Mouse (Mus musculus): ENCODE results near the gene Scand1.

Gene Scand1

DNA sequence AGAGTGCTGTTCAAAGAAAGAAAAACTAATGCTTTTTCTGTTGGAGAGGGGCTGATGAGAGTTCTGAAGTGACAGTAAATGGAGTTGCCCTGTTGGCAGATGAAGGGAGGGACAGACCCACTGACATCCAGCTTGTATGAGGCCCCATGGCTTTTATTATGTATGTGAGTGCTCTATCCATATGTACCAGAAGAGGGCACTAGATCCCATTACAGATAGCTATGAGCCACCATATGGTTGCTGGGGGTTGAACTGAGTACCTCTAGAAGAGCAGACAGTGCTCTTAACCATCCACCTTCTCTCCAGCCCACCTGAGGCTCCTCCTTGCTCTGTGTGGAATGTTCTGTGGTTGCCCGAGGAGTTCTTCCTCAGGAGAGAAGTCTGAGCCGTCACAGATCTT lies 6.7 kb downstream of the Scand1 start:
- DNase-seq: no peak

DNA sequence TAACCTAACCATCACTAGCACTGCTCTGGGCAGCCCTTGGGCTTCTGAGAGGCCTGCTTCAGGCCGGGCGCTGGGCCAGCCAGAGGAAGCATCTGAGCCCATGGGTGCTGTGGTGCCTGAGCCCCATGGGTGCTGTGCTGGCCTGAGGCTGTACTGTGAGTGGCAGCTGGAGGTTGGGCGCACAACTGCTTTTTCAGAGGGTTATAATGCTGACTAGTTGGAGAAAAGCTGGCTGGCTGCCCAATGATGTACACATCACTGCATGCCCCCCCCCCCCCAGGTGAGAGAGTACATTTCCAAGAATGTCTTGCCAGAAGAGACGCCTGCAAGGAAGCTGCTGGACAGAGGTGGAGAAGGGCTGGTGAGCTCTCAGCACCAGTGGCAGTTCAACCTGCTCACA lies 8.2 kb downstream of the Scand1 start:
- peak; percentile 77 for DNase-seq

DNA sequence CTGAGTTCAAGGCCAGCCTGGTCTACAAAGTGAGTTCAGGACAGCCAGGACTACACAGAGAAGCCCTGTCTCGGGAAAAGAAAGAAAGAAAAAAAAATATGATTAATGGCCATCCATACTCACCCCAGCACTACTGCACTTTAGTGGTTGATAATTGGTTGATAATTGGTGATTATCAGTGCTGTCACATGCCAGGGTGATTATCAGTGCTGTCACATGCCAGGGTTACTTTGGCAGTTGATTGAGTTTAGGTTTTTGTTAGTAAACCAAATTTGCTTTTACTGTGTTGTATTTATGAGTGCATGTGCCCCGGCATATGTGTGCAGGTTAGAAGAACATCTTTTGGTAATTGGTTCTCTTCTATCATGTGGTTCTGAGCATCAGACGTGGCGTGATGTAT lies 10.4 kb downstream of the Scand1 start:
- no peak for DNase-seq

DNA sequence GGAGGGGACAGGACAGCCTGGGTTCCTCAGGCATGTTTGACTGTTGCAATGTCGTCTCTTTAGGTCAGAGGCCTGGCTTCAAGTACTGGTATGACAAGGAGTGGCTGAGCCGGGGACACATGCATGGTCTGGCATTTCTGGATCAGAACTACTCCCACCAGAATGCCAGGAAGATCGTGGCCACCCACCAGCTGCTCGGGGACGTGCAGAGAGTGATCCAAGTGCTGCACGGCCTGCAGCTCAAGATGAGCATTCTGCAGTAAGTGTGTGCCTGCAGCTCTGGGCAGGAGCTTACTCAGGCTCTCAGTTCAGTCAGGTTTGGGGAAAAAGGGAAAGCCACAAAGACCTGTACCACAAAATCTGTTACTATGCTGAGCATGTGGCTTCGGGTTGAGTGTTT lies 14.0 kb downstream of the Scand1 start:
- DNase-seq: no peak

DNA sequence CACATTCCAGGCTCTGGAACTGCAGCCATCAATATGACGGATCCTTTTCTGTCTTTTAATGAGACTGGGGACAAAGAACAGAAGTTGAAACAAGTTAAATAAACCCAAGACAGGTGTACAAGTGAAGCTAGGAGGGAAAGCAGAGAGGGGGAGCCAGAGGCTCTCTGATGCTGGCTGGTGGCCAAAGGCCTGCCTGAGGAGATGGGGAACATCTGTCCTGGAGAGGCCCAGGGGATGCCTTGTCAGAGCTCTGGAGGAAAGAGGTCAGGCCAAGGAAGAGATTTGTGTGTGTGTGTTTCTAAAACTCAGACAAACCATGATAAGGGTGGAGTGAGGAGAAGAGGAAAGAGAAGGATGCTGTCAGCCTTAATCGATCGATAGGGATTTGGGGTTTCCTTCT lies 14.9 kb downstream of the Scand1 start:
- peak; percentile 73 for DNase-seq

DNA sequence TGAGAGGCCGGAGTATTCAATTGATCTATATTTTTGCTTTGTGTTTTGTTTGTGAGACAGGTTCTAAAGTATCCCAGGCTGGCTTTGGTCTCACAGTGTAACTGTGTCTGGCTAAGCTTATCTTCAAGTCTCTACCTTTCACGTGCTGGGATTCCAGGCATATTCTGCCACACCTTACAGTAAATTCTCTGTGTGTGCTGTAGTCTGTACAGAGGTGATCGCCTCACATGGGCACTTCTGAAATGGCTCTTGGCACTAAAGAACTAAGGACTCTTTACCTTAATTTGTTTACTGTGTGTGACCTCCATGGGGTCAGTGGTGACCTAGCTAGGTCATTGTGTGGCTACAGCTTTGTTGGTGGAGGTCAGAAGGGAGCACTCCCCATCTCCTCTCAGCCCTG lies 16.3 kb downstream of the Scand1 start:
- no peak for DNase-seq

DNA sequence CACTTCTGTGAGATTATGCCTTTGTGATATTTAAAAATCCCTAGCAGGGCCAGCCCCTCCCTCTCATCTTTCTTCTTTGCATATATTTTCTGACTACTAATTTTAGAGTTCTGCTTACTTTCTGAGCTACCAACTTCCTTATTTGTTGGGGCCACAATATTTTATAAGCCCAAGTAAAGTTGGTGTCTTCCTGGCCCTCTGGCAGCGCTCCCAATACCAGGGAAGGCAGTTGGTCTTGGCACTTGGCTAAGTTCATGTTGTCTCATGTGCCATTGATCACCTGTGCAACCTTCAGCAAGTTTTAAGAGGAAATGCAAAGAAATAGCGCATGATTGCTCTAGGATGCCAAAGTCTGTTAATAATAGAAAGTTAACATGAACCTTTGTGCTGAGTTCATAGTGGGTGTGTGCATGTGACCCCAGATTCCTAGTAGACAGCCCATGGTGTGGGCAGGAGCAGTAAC lies 16.9 kb downstream of the Scand1 start:
- DNase-seq: peak; percentile 79

DNA sequence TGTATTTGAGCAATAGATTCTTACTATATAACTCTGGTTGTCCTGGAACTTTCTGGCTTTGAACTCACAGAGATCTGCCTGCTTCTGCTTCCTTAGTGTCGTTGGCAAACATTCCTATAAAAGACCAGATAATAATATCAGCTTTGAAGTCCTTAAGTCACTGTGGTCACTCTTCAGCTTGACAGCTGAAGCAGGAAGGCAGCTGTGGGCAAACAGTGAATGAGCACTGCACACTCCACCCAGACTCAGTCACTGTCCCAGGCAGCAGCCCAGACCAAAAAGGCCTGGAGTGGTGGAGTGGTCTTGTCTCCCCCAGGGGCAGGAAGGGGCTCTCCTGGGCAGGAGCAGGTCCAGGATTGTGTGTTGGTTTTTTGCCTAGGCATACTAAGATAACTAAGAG lies 20.5 kb downstream of the Scand1 start:
- no peak for DNase-seq

DNA sequence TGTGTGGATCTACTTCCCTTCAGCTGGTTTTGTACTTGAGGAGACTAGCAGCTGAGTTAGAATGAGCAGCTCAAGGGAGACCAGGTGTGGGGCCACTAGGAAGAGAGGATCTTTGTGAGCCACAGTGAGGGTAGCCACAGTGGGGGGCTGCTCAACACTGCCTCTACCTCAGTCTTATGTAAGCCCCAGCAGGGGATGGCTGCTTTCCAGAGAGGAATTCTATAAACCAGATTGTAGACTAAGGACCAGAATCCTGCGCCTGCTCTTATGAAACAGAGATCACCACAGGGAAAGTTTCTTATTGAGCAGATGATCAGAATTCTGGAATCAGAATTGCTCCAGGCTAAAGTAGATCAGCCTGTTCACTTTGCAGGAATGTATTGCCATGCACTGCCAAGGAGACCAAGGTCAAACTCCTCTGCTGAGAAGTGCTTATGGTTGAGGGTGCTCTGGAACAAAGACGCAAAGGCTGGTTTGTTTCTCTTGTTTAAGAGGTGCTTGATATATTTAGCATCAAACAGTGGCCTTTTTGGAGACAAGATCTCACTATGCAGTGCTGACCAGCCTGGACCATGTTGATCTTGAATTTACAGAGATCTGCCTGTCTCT lies 22.8 kb downstream of the Scand1 start:
- DNase-seq: no peak

DNA sequence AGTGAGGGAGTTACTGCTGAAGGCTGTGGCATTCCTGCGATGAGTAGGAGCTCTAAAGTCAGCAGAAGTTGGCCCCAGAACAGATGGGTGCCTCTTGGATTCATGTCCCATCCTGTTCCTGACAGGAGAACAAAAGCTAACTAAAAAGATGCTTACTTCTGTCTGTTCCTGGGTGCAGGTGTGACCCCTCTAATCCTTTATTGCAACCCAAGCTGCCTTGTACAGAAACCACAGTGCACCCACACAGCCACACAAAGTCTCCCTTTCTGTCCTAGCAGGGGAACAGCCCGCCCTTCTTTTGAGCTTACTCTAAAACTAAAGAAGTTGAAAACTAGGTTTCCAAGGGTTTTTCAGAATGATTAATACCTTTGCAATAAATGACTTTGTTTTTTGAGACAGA lies 24.3 kb downstream of the Scand1 start:
- no peak for DNase-seq

DNA sequence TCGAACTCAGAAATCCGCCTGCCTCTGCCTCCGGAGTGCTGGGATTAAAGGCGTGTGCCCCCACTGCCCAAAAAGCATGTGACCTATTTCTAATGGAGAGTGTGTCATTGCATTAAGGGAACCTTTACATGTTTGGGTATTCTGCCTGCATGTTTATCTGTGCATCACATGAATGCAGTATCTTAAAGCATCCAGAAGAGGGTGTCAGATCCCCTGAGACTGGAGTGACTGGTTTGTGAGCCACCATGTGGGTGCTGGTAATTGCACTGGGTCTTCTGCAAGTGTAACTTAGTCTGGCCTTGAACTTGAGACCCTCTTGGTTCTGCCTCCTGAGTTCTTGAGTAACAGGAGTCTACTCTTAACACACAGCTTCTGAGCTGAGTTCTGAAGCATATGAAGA lies 25.8 kb downstream of the Scand1 start:
- DNase-seq: no peak

DNA sequence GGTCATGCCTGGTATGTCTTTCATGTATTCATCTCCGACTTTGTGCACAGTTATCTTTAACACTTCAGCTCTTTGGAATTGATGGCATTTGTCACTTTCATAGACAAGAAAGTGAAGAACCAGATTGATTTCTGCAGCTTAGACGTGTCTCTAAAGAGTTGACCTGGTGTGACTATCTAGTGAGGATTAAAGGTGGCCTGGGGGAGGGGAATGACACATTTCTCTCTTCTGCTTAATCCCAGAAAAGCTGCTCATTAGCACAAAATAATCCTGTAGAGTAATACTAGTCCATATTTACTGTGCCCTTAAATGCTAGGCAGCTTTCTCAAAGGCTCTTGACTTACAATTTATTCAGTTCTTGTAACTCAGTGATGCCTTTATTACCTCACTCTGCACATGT lies 27.3 kb downstream of the Scand1 start:
- DNase-seq: no peak

DNA sequence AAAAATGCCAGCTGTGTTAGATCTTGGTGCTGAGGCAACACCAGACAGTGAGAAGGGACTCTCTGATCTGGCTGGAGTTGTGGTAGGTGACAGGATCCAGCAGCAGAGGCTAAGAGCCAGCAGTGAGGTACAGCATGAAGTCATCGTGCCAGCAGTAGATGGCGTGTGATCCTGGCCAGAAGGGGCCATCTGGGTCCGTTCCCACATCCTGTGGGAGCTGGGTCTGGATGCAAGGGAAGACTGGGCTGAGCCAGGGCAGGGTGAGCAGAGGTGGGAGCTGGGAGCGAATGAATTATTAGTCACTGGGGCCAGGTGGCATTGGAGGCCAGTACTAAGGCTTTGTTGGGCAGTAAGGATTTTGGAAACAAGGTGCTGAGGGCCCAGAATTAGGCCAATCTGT lies 31.3 kb downstream of the Scand1 start:
- DNase-seq: no peak

DNA sequence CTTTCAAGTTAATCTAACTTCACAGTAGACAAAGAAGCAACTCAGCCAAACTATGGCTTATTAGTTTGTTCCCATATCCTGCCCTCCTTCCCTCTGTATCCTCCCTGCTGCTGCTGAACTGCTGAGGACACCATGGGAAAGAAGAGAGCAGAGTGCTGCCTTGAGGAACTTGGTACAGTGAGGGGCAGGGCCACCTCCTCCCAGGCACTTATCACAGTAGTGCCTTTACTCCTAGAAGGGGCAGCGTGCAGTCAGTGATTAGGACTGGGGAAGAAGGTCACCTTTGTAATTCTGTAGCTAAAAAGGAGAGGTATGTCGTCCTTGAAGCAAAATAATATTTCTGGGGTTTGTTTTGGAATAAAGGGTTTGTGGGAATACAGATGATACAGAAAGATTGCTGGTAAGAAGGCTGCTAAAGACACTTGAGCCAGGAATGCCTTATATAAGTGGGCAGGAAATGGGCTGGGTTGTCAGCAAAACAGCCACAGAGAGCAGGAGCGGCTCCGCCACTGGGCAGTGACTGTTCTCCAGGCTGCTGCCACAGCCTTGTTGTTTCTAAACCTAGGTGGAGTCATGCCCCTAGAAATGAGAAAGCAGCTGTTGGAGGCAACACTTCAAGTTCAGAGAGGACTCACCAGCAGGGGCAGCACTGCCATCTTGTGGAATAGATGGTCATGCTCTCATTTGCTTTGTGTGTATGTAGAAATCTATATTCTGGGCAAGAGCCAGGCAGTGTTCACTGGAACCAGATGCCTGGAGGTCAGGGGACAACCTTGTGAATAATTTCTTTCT lies 34.1 kb downstream of the Scand1 start:
- peak; percentile 92 for DNase-seq

DNA sequence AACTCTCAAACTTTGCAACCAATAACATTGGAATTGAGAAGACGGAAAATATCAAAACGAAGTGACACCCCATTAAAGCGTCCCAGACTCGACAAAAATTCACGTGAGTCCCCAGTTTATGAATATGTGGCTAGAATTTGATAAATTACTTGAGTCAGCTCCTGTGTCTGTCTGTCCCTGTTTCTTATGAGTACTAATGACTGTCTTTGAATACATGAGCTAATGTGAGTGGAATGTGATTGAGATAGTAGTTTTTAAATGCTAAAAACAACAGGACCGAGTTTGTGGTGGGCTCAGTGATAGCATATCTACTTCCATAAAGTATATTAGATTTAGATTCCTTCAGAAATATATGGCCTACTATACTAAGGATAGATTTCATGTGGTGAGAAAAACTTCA lies 40.0 kb downstream of the Scand1 start:
- DNase-seq: no peak

DNA sequence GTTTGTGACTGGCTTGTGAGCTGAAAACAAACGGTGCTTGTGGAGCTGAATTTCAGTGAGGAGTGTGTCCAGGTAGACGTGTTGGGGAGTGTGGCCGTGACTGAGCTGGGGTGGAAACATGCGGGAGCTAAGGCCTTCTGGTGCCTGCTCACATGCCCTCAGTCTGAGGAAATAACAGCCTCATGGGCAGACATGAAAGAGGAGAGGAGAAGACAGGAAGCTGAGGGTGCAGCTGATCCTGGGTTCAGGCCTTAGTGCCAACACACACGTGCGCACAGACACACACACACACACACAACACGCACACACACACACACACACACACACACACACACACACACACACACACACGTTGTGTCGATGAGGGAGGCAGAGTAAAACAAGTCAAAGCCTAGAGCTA lies 44.9 kb downstream of the Scand1 start:
- DNase-seq: no peak

DNA sequence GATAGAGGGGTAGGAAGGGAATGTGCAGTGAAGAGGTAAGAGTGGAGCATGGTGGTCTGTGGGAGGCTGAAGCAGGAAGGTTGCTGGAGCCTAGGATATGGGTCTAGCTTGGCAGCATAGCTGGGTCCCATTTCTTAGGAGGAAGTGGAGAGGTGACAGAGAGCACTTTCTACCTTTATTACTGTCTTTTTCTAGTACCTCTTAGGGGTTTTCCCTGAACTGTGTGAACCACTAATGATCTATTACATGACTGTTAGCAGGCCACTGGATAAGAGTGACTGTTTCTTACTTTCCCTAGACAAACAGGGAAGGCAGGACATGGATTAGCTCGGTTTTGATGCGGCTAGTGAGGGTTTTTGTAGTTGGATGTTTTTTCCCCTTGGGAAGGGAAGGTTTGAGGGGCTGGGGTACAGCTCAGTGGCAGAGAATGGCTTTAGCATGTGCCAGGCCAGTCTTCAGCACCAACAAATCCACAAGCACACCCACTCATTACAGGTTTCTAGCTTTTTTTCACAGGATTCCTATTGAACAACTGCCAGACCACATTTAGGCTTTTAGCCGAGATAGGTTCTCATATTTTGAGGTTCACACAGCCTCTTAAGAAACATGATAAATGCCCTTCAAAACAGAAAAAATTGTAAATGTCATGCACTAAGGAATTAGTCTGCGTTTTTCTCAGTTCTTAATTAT lies 49.2 kb downstream of the Scand1 start:
- DNase-seq: no peak

Data from kidney, postnatal 14 days (tissue).